Mouse (Mus musculus): ENCODE data around the gene Myo15b.

DNA sequence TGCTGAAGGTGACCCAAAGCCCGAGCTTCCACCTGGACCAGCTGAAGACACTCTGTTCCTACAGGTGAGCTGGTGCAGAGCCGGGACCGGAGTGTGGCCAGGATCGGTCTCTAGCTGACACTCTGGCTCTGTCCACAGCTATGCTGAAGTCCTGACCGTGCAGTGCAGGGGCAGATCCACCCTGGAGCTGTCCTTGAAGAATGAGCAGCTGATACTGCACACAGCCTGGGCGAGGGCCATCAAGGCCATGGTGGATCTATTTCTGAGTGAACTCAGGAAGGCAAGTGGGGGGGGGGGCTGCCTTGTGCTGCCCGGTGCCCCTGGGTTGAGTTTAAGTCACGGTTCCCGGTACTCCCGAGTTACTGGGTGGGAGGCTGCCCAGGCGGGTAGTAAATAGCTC is 28.2 kb downstream of the Myo15b start:
- no peak for TF ChIP-seq CTCF (IDR thresholded peaks at IDR 0.05; ENCODE audit: control insufficient read depth, insufficient read depth, insufficient replicate concordance, low read depth, low read length)
- TF ChIP-seq POLR2A (IDR thresholded peaks at IDR 0.05; ENCODE audit: control insufficient read depth, low read depth, low read length), result no peak
